Mouse (Mus musculus): ENCODE data around the gene Dll4.
A peak's percentile ranks its signal among the peaks of the same experiment; 100 is the strongest.

Gene Dll4

DNA sequence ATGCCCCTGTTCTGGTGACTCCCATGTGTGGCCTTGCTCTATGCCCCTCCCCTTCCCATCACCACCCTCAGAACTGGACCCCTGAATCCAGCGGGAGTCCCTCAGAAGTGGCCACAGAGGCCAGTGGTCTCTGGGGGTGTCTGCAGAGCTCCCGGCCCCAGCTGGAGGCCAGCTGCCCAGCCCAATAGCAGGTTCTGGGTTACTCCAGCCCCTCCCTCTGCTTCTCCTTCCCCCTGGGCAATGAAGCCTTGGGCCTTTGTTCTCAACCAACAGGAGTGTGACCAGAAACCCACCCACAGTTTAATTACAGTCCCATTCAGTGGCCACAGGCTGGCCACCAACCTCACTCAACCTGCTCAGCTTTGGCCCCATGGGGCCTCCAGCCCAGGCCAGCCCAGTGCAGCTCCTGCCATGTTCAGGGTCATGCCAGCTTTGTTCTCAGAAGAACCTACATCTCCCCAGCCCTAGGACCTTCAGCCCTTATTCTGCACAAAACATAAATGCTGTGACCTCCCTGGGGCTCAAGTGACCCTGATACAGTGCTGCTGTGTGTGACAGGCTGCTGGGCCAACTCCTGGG is 13.1 kb upstream of the Dll4 start:
- DNase-seq = no peak

GRCm38 (mm10) chr2:119313780-119314479 is 11.7 kb upstream of the Dll4 start:
- DNase-seq = no peak

GRCm38 (mm10) chr2:119314742-119315310 is 10.8 kb upstream of the Dll4 start:
- DNase-seq = no peak

DNA sequence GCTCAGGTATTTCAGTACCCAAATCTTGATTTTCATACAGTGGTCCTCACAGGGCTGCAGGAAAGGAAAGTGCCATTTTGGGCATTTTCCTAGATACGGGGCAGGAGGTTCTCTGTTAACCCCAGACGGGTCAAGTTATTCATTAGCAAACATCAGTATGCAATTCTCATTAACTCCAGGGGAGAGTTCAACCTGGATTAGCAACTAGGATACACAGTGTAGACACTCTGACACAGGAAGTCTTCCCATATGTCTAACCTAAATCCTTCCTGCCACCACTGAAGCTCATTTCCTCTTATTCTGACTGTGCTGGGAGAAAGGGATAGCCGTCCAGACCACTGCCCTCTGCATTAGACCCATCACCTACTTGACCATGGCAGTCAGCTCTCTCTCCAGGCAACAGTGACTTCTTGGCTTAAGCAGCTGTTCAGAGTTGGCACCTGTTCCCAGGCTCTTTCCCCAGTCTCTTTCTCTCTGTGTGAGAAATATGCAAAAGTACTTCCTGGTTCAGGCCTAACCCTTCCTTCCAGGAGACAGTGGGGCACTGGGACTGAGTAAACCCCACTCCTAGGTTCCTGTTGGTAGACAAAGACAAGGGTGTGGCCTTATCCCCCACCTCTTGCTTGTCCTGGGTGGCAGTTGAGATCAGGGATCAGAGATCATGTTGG is 7.4 kb upstream of the Dll4 start:
- DNase-seq = no peak

DNA sequence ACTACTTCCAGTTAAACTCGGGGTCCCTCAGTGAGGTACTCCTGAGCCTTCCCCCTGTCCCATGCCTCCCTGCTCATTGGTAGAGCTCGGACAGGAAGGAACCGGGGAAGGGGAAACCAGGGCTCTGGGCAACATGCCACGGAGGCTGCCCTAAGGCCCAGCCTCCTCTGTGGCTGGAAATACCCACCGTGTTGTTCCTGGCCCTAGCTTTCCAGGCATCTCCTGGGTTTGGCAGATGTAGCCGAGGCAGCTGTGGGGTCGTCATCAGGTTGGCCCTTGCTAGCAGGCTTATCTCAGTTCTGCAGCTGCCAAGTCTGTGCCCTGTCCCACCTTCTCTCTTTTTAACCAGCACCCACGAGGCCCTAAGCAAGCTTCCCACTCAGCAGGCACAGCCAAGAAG is 5.0 kb upstream of the Dll4 start:
- DNase-seq = no peak

- DNase-seq = no peak
Measured at GRCm38 (mm10) chr2:119321771-119322586, 3.6 kb upstream of the Dll4 start.

DNA sequence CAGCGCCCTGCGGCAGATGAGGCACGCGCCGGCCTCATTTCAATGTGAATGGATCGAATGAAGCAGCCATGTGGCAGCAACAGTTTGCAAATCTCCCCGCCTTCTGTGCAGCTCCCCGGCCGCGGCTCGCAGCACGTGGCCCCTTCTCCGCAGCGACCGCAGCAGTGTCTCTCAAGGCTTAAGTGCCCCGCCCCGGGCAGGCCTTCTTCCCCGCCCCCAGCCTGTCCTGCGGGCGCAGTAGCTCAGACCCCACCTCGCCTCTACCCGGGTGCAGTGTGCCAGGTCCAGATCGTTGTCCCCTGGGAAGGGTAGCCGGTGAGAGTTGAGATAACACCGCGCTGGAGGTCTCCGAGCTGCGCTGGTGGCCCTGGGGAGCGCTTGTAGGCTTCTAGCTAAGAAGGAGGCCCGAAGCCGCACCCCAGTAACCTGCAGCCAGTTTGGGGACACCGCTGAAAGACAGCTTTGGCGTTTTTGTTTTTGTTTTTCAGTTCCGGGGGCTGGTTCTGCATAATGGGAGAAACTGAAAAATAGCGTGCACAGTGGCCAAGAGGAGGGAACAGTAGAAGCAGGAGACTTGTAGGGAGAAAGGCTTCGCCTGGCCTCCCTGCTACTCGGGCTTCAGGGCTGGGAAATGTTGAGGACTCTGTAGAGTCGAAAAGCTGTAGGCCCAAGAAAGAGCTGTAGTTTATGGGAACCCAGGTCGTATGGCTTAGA is 2.8 kb upstream of the Dll4 start:
- peak; percentile 69 for DNase-seq

DNA sequence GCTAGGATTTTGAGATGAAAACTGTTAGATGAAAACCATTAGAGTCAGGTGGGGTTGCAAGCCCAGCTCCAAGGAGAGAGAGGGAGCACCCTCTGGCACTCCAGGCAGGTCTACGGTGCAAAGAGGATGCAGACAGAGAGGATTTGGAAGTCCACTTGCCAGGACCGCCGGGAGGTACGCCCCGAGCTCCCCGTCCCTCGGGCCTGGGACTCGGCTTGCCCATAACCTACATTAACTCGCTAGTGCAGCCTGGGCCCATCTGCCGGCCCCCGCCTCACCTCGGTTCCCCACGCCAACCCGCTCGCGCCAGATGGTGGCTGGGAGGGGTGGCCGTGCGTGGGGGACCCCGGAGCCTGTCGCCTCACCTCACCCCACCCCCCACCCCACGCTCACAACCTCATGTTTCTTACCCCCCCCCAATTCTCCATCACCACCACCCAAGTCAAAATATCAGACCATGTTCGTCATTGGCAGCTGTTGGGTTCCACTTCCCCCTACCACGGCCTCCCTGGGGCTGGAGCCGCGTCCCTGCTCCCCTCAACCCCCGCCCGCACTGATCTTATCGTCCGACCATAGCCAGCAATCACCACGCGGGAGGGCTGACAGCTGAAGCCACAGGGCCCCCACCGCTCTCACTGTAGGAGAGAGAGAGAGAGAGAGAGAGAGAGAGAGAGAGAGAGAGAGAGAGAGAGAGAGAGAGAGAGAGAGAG is 1.6 kb upstream of the Dll4 start:
- DNase-seq = no peak

DNA sequence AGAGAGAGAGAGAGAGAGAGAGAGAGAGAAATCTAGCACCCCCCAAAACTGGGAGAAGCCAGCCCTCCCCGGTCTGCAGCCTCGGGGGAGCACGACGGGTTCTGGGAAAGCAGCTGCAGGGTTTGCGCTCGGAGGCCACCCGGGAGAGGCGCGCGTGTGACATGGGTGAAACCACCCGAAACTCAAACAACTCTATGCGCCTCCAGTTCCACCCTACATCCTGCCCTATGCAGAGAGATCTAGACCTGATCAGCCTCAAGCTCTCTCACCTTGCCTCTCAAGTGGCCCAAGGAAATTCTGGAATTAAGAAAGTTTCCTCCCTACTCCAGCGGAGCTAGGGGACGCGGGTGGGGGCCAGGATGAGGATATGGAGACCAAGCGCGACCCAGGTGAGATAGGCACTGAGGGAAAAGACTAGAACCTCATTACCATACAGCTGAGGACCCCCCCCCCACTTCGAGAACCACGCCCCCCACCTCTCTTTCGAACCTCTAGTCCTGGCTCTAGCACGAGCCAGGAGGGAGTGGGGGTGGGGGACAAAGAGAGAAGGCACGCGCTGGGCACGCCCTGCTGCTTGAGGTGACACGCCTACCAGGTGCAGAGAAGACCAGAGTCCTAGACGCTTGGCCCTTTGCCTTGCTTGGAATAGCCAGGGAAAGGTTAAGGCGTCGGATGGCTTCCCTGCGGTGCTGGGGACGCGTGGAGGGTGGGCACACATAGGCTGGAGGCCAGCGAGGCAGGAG is 837 bp upstream of the Dll4 start:
- no peak for DNase-seq

DNA sequence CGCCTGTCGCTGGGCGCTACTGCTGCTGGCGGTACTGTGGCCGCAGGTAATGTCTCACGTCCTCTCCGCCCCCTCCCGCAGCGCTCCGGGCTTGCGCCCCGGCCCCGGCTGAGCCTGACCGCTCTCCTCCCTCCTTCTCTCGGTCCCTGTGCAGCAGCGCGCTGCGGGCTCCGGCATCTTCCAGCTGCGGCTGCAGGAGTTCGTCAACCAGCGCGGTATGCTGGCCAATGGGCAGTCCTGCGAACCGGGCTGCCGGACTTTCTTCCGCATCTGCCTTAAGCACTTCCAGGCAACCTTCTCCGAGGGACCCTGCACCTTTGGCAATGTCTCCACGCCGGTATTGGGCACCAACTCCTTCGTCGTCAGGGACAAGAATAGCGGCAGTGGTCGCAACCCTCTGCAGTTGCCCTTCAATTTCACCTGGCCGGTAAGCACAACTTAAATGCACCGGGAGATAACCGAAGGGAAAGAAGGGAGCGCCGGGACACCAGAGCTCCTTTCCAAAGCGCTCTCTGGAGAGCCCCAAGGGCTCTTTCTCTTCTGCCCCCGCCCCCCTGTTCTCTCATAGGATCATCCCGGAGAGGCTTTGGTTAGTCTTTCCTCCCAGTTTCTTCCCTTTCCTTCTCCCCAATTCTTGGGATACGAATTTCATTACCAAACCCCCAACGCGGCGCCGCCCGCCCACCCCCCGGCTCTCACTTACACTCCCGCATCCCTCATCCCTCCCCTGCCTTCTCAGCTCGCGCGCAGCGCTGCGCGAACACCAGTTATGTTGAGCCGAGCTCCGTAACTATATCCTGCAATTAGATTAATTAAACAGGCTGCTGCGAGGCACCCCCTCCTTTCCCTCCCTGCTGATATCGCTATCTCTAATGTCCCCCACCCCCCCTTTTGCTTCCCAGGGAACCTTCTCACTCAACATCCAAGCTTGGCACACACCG is 847 bp downstream of the Dll4 start:
- DNase-seq = no peak

DNA sequence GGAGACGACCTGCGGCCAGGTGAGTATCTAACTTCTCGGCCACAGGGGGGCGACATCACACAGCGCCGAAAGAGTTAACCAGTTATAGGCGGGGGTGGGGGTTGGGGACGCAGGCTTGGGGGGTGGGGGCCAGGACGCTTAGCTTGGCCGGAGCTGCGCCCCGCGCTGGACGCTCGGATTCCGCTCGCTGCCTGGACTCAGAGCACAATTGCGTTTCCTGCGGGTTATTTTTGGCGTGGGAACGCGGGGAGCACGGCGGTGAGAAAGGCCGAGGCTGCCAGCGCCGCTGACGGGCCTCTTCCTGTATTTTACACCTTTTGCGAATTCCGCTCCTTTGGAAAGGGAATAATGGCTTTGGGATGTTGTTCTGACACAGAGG is 1.5 kb downstream of the Dll4 start:
- peak; percentile 45 for DNase-seq

DNA sequence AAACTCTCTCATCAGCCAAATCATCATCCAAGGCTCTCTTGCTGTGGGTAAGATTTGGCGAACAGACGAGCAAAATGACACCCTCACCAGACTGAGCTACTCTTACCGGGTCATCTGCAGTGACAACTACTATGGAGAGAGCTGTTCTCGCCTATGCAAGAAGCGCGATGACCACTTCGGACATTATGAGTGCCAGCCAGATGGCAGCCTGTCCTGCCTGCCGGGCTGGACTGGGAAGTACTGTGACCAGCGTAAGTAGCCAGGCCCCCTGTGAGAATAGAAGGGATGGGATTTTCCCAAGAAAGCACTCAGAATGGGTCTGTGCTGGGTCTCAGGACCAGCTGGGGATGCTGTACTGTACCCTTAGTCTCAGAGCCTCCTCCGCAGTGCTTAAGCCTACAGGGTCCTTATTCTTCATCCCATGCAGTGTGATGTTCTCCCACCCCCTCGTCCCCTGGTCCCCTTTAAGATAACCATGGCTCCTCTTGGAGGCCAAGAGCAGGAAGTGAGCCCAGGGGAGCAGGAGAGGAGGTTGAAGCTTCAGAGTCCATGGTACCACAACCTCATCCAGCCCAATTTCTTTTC is 2.5 kb downstream of the Dll4 start:
- no peak for DNase-seq

DNA sequence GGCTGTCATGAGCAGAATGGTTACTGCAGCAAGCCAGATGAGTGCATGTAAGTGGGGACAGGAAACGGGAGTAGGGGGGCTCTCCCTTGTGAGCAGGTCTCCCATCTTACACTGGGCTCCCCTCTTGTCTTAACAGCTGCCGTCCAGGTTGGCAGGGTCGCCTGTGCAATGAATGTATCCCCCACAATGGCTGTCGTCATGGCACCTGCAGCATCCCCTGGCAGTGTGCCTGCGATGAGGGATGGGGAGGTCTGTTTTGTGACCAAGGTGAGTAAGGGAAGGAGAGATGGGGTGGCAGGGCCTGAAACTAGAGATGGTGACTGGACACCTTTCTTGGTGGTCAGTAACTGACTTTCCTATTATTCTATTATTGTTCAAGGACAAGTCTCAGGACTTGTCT is 3.0 kb downstream of the Dll4 start:
- DNase-seq = no peak

GRCm38 (mm10) chr2:119329123-119329817 is 3.7 kb downstream of the Dll4 start:
- no peak for DNase-seq

- no peak for DNase-seq
Measured at GRCm38 (mm10) chr2:119330795-119331194, 5.2 kb downstream of the Dll4 start.

- DNase-seq = no peak
Measured at GRCm38 (mm10) chr2:119332177-119332661, 6.6 kb downstream of the Dll4 start.

GRCm38 (mm10) chr2:119334135-119334534 is 8.6 kb downstream of the Dll4 start:
- DNase-seq = no peak

DNA sequence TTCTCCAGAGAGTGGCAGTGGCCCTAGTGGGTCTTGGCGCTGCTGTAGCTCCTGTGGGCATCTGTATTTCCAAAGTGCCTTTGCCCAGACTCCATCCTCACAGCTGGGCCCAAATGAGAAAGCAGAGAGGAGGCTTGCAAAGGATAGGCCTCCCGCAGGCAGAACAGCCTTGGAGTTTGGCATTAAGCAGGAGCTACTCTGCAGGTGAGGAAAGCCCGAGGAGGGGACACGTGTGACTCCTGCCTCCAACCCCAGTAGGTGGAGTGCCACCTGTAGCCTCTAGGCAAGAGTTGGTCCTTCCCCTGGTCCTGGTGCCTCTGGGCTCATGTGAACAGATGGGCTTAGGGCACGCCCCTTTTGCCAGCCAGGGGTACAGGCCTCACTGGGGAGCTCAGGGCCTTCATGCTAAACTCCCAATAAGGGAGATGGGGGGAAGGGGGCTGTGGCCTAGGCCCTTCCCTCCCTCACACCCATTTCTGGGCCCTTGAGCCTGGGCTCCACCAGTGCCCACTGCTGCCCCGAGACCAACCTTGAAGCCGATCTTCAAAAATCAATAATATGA is 9.5 kb downstream of the Dll4 start:
- DNase-seq = no peak
